ENCODE assay signal across 8 mouse cellular contexts in the genomic region with DNA sequence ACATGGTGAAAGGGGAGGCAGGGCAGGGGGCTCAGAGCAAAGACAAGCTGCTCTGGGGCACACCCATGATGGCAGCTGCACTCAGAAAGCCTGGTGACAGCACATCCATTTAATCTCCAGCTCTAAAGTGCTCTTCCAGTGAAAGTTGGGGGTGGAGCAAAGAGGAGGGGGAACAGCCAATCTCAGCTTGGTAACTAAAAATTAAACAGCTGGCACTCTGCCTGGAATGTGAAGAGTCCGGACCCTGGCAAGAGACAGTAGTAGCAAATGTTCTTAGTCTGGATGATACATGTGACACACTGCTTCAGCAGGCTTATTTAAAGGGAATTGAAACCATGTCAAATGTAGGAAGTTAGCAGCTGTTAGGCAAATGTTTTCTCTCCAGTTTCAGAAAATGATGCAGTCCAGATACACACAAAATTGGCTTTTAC. TPM values are rescaled to one million over a fixed set of nuclear protein-coding genes. Genes with fewer than 3 reads are reported as not detected.
DNase-seq lines count a peak whose midpoint lies in the region; ATAC-seq lines count a peak whose summit lies in the region.

No protein-coding gene starts in this region.

- H3K27me3 ChIP-seq in hindbrain, embryonic 12.5 days: no peaks in the 10 kb centered on the region

- no peaks in the 10 kb centered on the region for H3K9me3 ChIP-seq in hindbrain, embryonic 12.5 days (replicated peaks)

- H3K4me1 ChIP-seq in hindbrain, embryonic 12.5 days: peaks cover 6% of the 10 kb centered on the region; the same call in 1 of the 2 replicates

- H3K36me3 ChIP-seq in hindbrain, embryonic 12.5 days: peaks cover 16% of the 10 kb centered on the region

- peak; percentile 31 for DNase-seq in MEL-GATA-1-ER (ENCODE audit: extremely low read depth, low read depth)
- DNase-seq in adrenal gland, postnatal 4 days (ENCODE audit: low spot score in 2 of 2): peak; percentile 3 to 47
- peak; percentile 60 to 85 for DNase-seq in frontal cortex, postnatal 36 days (ENCODE audit: low spot score in 2 of 2)
- peak; percentile 51 to 68 for DNase-seq in layer of hippocampus, postnatal 10 days (ENCODE audit: low spot score in 2 of 2)
- peak; percentile 95 for DNase-seq in lung, postnatal 36 days
- DNase-seq in right cerebral cortex, postnatal 25 days: peak; percentile 34

- peak overlapping the region; percentile 19; the same call in 1 of the 2 replicates for H3K4me2 ChIP-seq in hindbrain, embryonic 12.5 days (replicated peaks)

- peak overlapping the region; percentile 62 for H3K27ac ChIP-seq in hindbrain, embryonic 12.5 days

- 25% methylated on average over 1 of the region's 1 CpGs for WGBS in hindbrain, embryonic 12.5 days

- ATAC-seq in hindbrain, embryonic 12.5 days (ENCODE audit: low FRiP score): peak; percentile 93
- no peak for ATAC-seq in CD4-positive, CD25-positive, alpha-beta regulatory T cell, adult 4 months

- H3K4me3 ChIP-seq in hindbrain, embryonic 12.5 days: no peak overlapping the region

- H3K9ac ChIP-seq in hindbrain, embryonic 12.5 days: no peak overlapping the region

RNA-seq across cellular contexts. Expression of a gene that starts 23.9 kb away (rescaled TPM):
- 100 to 1,000 TPM; 104 TPM for total RNA-seq in adrenal gland, postnatal 4 days (2021)
- 58.3 and 62.4 TPM in 2 replicates for polyA plus RNA-seq in hindbrain, embryonic 12.5 days (2016; fragmentation: Nextera tagmentation; extraction: Ambion mirVana)
- 100 to 1,000 TPM in 1 of 2 experiments, 10 to 100 TPM in 1; 98.3 to 101 TPM for total RNA-seq in layer of hippocampus, postnatal 10 days (2021)
- 10 to 100 TPM; 20.9 to 26.0 TPM for polyA plus RNA-seq in CD4-positive, CD25-positive, alpha-beta regulatory T cell, adult 4 months (2017; shearing (Covaris generic))

RNA-seq across cellular contexts. Expression of a gene that starts 27.7 kb away (rescaled TPM):
- 10 to 100 TPM; 51.7 to 60.1 TPM for total RNA-seq in adrenal gland, postnatal 4 days (2021)
- 39.5 and 40.7 TPM in 2 replicates for polyA plus RNA-seq in hindbrain, embryonic 12.5 days (2016; fragmentation: Nextera tagmentation; extraction: Ambion mirVana)
- 10 to 100 TPM; 18.3 to 18.8 TPM for total RNA-seq in layer of hippocampus, postnatal 10 days (2021)
- polyA plus RNA-seq in CD4-positive, CD25-positive, alpha-beta regulatory T cell, adult 4 months (2017; shearing (Covaris generic)): 10 to 100 TPM; 51.9 to 61.8 TPM

Comparison
In these comparisons a context has a peak if more than half of its experiments do, and no peak if none do; other contexts are left out.
1. DNase-seq: peak in every context shown above with its lines; median percentile 95 in lung, postnatal 36 days; 72 in frontal cortex, postnatal 36 days; 60 in layer of hippocampus, postnatal 10 days; 34 in right cerebral cortex, postnatal 25 days; 31 in MEL-GATA-1-ER; 25 in adrenal gland, postnatal 4 days.